Mouse (Mus musculus) splenic B cell, adult 2 months (primary cell): ENCODE measurements around the gene Nxf1.

Experiments used
- DNase-seq: peaks from one replicate; pipeline ENCODE4 v3.0.0-alpha.2; 2011; ENCODE audit warnings: low read depth, low spot score
- H3K27me3 ChIP-seq: 2 replicates; pipeline ENCODE4 v1.6.1; 2012; ENCODE audit warnings: mild to moderate bottlenecking, low read length, moderate library complexity, mixed read lengths; ENCODE audit not compliant: control insufficient read depth, poor library complexity, insufficient read depth, severe bottlenecking
- H3K36me3 ChIP-seq: 2 replicates; pipeline ENCODE4 v1.6.1; 2012; ENCODE audit warnings: mild to moderate bottlenecking, low read length, moderate library complexity, mixed read lengths; ENCODE audit not compliant: control insufficient read depth, poor library complexity, insufficient read depth, severe bottlenecking

Gene Nxf1

GRCm38 (mm10) chr19:8806810-8807209, 49.9 kb downstream of the Nxf1 start:
- peak; percentile 65 for DNase-seq
- H3K27me3 ChIP-seq, result no peaks in the 10 kb centered on the region
- H3K36me3 ChIP-seq, result peaks cover 3% of the 10 kb centered on the region

- Histone ChIP-seq H3K36me3 (peaks cover 12% of the 10 kb centered on the region; the same call in 1 of the 2 replicates), H3K27me3 (no peaks in the 10 kb centered on the region)
- DNase-seq, result no peak
These were observed 58.9 kb downstream of the Nxf1 start for GRCm38 (mm10) chr19:8815812-8816211.

- Histone ChIP-seq H3K27me3 (no peaks in the 10 kb centered on the region), H3K36me3 (peaks cover 12% of the 10 kb centered on the region; the same call in 1 of the 2 replicates)
- DNase-seq, result no peak
These were observed 60.1 kb downstream of the Nxf1 start for GRCm38 (mm10) chr19:8817001-8817400.

GRCm38 (mm10) chr19:8818301-8818798, 61.5 kb downstream of the Nxf1 start:
- H3K27me3 ChIP-seq, result no peaks in the 10 kb centered on the region
- peaks cover 6% of the 10 kb centered on the region for H3K36me3 ChIP-seq
- no peak for DNase-seq

GRCm38 (mm10) chr19:8818801-8819595, 62.1 kb downstream of the Nxf1 start, which contains the start of gene Ttc9c:
Gene Ttc9c (minus strand): TSS chr19:8819333.
- peaks cover 7% of the 10 kb centered on the region for H3K36me3 ChIP-seq

GRCm38 (mm10) chr19:8819596-8820423, 62.9 kb downstream of the Nxf1 start, which contains the start of gene Hnrnpul2:
Gene Hnrnpul2 (plus strand): TSS chr19:8820010.
- H3K27me3 ChIP-seq, result no peaks in the 10 kb centered on the region
- H3K36me3 ChIP-seq, result peaks cover 13% of the 10 kb centered on the region
- DNase-seq, result peak; percentile 100

More at GRCm38 (mm10) chr19:8818801-8819595, 62.1 kb downstream of the Nxf1 start, which contains the start of gene Ttc9c:
- DNase-seq, result peak; percentile 95
- H3K27me3 ChIP-seq, result no peaks in the 10 kb centered on the region
